In genomic region chr8:80500773-80501172, GRCm38 (mm10) we compare ENCODE assay signal across 24 mouse cellular contexts. TPM values are rescaled to one million over a fixed set of nuclear protein-coding genes. Genes with fewer than 3 reads are reported as not detected.
A peak's percentile ranks its signal among the peaks of the same experiment; 100 is the strongest.
DNase-seq lines count a peak whose midpoint lies in the region; ATAC-seq and TF ChIP-seq lines count a peak whose summit lies in the region.
"Had no signal": no experiment of that assay in that cellular context is flagged by ENCODE, and none has a peak within 500 bp of the region (broad histone marks: within the 10 kb centered on the region; RNA-seq: fewer than 3 reads in every experiment).

No protein-coding gene starts in this region.

- no peak for ATAC-seq in heart, embryonic 13.5 days (ENCODE audit: extremely low read depth, insufficient number of reproducible peaks, low FRiP score, low TSS enrichment)
- peak; percentile 43; the same call in 1 of the 2 replicates for ATAC-seq in common myeloid progenitor, adult 5-6 weeks (replicated peaks; ENCODE audit: low read depth, poor library complexity, severe bottlenecking)
- ATAC-seq in liver, embryonic 14.5 days (ENCODE audit: insufficient read depth) = peak; percentile 40
- no peak for ATAC-seq in midbrain, embryonic 15.5 days (replicated peaks)
- ATAC-seq: activated CD4-positive, CD25-positive, alpha-beta regulatory T cell, adult 4 months had no signal

- no peak for TF ChIP-seq EP300 in liver, embryonic 14.5 days (IDR thresholded peaks at IDR 0.05; ENCODE audit: low read depth)

- H3K9ac ChIP-seq in heart, embryonic 13.5 days = no peak overlapping the region
- H3K9ac ChIP-seq in liver, embryonic 14.5 days (replicated peaks) = peak overlapping the region; percentile 81
- no peak overlapping the region for H3K9ac ChIP-seq in midbrain, embryonic 15.5 days
- H3K9ac ChIP-seq: embryonic facial prominence, embryonic 15.5 days; hindbrain, embryonic 14.5 days; limb, embryonic 15.5 days; stomach, embryonic 15.5 days had no signal

- no peak overlapping the region for H3K27ac ChIP-seq in heart, embryonic 13.5 days (replicated peaks)
- H3K27ac ChIP-seq in liver, embryonic 14.5 days = peak overlapping the region; percentile 99
- no peak overlapping the region for H3K27ac ChIP-seq in midbrain, embryonic 15.5 days
- H3K27ac ChIP-seq: embryonic facial prominence, embryonic 15.5 days; hindbrain, embryonic 14.5 days; layer of hippocampus, adult 2 months; limb, embryonic 15.5 days; midbrain, embryonic 10.5 days; stomach, embryonic 15.5 days had no signal

- intact Hi-C loops in heart, postnatal 25 days (cut with DNase I) = no loop called here
- intact Hi-C loops in gastrocnemius, postnatal 14 days (cut with DNase I; ENCODE audit: low total_unique reads) = no loop called here

- no peaks in the 10 kb centered on the region for H3K36me3 ChIP-seq in heart, embryonic 13.5 days
- peaks cover 91% of the 10 kb centered on the region for H3K36me3 ChIP-seq in liver, embryonic 14.5 days (replicated peaks; ENCODE audit: control insufficient read depth, insufficient read depth, low read depth)
- no peaks in the 10 kb centered on the region for H3K36me3 ChIP-seq in midbrain, embryonic 15.5 days (replicated peaks)
- H3K36me3 ChIP-seq: embryonic facial prominence, embryonic 15.5 days; limb, embryonic 15.5 days; midbrain, embryonic 10.5 days; stomach, embryonic 15.5 days had no signal

- H3K4me3 ChIP-seq in heart, embryonic 13.5 days = no peak overlapping the region
- peak overlapping the region; percentile 47 to 85 for H3K4me3 ChIP-seq in liver, embryonic 14.5 days (ENCODE audit: insufficient read depth in 1 of 2, low read depth in 2 of 2, low read length in 2 of 2)
- no peak overlapping the region for H3K4me3 ChIP-seq in midbrain, embryonic 15.5 days
- H3K4me3 ChIP-seq: embryonic facial prominence, embryonic 15.5 days; layer of hippocampus, adult 2 months; limb, embryonic 15.5 days; midbrain, embryonic 10.5 days; stomach, embryonic 15.5 days had no signal

- no peaks in the 10 kb centered on the region for H3K4me1 ChIP-seq in heart, embryonic 13.5 days
- peaks cover 26 to 38% of the 10 kb centered on the region in 2 experiments for H3K4me1 ChIP-seq in liver, embryonic 14.5 days (replicated peaks; ENCODE audit: control insufficient read depth in 2 of 2, insufficient read depth in 2 of 2, low read length in 1 of 2)
- no peaks in the 10 kb centered on the region for H3K4me1 ChIP-seq in midbrain, embryonic 15.5 days
- H3K4me1 ChIP-seq: embryonic facial prominence, embryonic 15.5 days; limb, embryonic 15.5 days; midbrain, embryonic 10.5 days; stomach, embryonic 15.5 days had no signal

- 62% methylated on average over 3 of the region's 3 CpGs for WGBS in heart, embryonic 13.5 days
- 22% methylated on average over 3 of the region's 3 CpGs for WGBS in liver, embryonic 14.5 days (ENCODE audit: insufficient replicate concordance)
- 86% methylated on average over 3 of the region's 3 CpGs for WGBS in midbrain, embryonic 15.5 days

- no peaks in the 10 kb centered on the region for H3K27me3 ChIP-seq in heart, embryonic 13.5 days (replicated peaks)
- no peaks in the 10 kb centered on the region for H3K27me3 ChIP-seq in liver, embryonic 14.5 days (ENCODE audit: control insufficient read depth, insufficient read depth, low read length)
- H3K27me3 ChIP-seq in midbrain, embryonic 15.5 days (replicated peaks) = no peaks in the 10 kb centered on the region
- H3K27me3 ChIP-seq: embryonic facial prominence, embryonic 15.5 days; limb, embryonic 15.5 days; stomach, embryonic 15.5 days had no signal

- peak overlapping the region; percentile 40; the same call in 1 of the 2 replicates for H3K4me2 ChIP-seq in heart, embryonic 13.5 days
- peak overlapping the region; percentile 98 for H3K4me2 ChIP-seq in liver, embryonic 14.5 days (ENCODE audit: low read depth)
- H3K4me2 ChIP-seq in midbrain, embryonic 15.5 days = no peak overlapping the region
- H3K4me2 ChIP-seq: embryonic facial prominence, embryonic 15.5 days; hindbrain, embryonic 14.5 days; limb, embryonic 15.5 days; stomach, embryonic 15.5 days had no signal

- TF ChIP-seq CTCF in liver, embryonic 14.5 days (IDR thresholded peaks at IDR 0.05; ENCODE audit: low read depth) = no peak

- no peak for DNase-seq in heart, postnatal 25 days (ENCODE audit: low spot score)
- peak in 1 of 3 experiments; percentile 49 for DNase-seq in liver, embryonic 14.5 days (ENCODE audit: low read depth in 3 of 3, low spot score in 3 of 3)
- no peak for DNase-seq in gastrocnemius, postnatal 14 days
- no peak for DNase-seq in embryo, embryonic 11 days
- DNase-seq: adrenal gland, adult 8-10 months; cerebellum, adult 8-10 months; cerebellum, postnatal 36 days; heart, postnatal 14 days; kidney, adult 2 months; kidney, postnatal 10 days; lung, postnatal 4 days; thymus, postnatal 25 days had no signal

- H3K9me3 ChIP-seq in heart, embryonic 13.5 days = no peaks in the 10 kb centered on the region
- no peaks in the 10 kb centered on the region for H3K9me3 ChIP-seq in liver, embryonic 14.5 days (ENCODE audit: control insufficient read depth, low read length)
- no peaks in the 10 kb centered on the region for H3K9me3 ChIP-seq in midbrain, embryonic 15.5 days
- H3K9me3 ChIP-seq: embryonic facial prominence, embryonic 15.5 days; limb, embryonic 15.5 days; midbrain, embryonic 10.5 days; stomach, embryonic 15.5 days had no signal

RNA-seq across cellular contexts. Expression of gene Gypa, which starts 7.2 kb away (rescaled TPM):
- 23.2 and 28.8 TPM in 2 replicates for polyA plus RNA-seq in heart, embryonic 13.5 days (2015; fragmentation: Nextera tagmentation; extraction: Ambion mirVana)
- total RNA-seq in heart, postnatal 25 days (2021) = 1 to 10 TPM; 1.1 to 1.4 TPM
- total RNA-seq in common myeloid progenitor, adult 5-6 weeks (2017) = 34.0 and 36.6 TPM in 2 replicates
- polyA plus RNA-seq in liver, embryonic 14.5 days (2012; rRNA removed) = 349 and 449 TPM in 2 replicates
- 691 and 694 TPM in 2 replicates for polyA plus RNA-seq in liver, embryonic 14.5 days (2014; fragmentation: Nextera tagmentation; extraction: Ambion mirVana)
- total RNA-seq in gastrocnemius, postnatal 14 days (2021) = under 1 TPM; 0.29 to 0.60 TPM
- 2.4 and 5.6 TPM in 2 replicates for polyA plus RNA-seq in midbrain, embryonic 15.5 days (2015; fragmentation: Nextera tagmentation; extraction: Ambion mirVana)
- total RNA-seq: gastrocnemius, adult 18-20 months; layer of hippocampus, adult 2 months; left cerebral cortex, postnatal 36 days had no signal

Comparison
In these comparisons a context has a peak if more than half of its experiments do, and no peak if none do; other contexts are left out.
1. ATAC-seq: peak in common myeloid progenitor, adult 5-6 weeks (single experiment) and liver, embryonic 14.5 days (single experiment); none in heart, embryonic 13.5 days (single experiment) and midbrain, embryonic 15.5 days (single experiment).
2. H3K4me3 ChIP-seq: peak in liver, embryonic 14.5 days (2 of 2); none in heart, embryonic 13.5 days (single experiment) and midbrain, embryonic 15.5 days (single experiment).
3. RNA of gene Gypa, which starts 7.2 kb away (total RNA-seq): 34.0 to 36.6 TPM in common myeloid progenitor, adult 5-6 weeks; 1.1 to 1.4 TPM in heart, postnatal 25 days and 0.29 to 0.60 TPM in gastrocnemius, postnatal 14 days; every median in the first group is over 10 times any median in the second.